Mouse (Mus musculus): ENCODE data around the gene Ltbr.

DNA sequence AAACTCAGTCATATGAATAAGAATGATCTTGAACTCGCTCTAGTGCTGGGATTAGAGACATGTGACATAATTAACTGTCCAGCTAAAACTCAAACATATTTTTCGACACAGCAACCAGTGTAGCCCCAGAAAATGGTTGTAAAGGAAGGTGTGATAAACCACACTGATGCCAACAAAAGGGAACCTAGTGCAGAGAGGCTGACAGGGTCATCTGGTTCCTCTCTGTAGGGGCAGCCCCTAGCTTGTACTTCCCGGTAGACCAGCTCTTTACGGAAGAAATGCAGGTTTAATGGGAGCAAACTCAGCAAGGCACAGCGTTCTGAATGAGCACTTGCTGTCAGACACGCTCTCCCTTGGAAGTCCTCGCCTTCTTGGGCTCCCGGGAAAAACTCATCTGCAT is 34.0 kb downstream of the Ltbr start:
- TF ChIP-seq HCFC1 (IDR thresholded peaks at IDR 0.05; ENCODE audit: borderline replicate concordance, insufficient read depth, low read length) (no peak), ZC3H11A (IDR thresholded peaks at IDR 0.05; ENCODE audit: borderline replicate concordance, low read depth, low read length) (no peak), CHD2 (IDR thresholded peaks at IDR 0.05; ENCODE audit: low read depth, low read length) (no peak), ZNF384 (IDR thresholded peaks at IDR 0.05; ENCODE audit: low read depth, low read length) (no peak), MAFK (IDR thresholded peaks at IDR 0.05; ENCODE audit: insufficient read depth, low read depth, low read length) (no peak)

Measured in ES-E14 (cell line).